Mouse (Mus musculus) erythroblast, embryonic 14.5 days (primary cell): ENCODE measurements around the gene Vcpkmt.

ENCODE experiments used
- GATA1 ChIP-seq: IDR thresholded peaks from 2 replicates; pipeline ENCODE4 v1.6.1; 2012; ENCODE audit warnings: low read length, inconsistent platforms, mixed read lengths
- TAL1 ChIP-seq: IDR thresholded peaks from 3 replicates; pipeline ENCODE4 v1.6.1; 2012; ENCODE audit warnings: low read length, inconsistent platforms, mixed read lengths

DNA sequence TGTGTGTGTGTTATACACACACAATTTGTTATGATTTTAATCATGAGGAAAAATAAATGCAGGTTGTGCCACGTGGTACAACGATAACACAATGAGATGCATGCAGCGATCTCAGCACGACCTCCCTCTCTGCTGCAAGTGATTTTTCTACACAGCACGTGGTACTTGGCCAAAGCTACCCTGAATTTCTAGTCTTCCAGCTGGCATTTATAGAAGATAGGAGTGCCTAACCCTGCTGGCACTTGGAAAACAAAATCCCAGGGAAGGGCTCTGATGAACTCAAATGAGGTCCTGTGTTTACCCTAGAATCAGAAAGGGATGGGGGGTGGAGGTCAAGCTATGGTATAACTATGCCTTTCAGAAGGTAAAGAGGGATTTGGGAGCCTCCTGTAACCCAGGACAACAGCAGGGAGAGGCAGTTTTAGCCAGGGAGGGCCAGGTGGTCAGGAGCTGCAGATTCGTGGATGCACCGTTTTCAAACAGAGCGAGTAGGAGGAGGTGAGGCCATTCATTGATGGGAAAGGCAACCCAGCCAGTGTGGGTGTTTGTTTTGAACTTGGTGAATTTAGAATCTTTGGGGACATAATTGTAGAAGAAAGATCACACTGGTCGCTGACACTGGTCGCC lies 46.1 kb downstream of the Vcpkmt start:
- no peak for TF ChIP-seq GATA1
- no peak for TF ChIP-seq TAL1
